Mouse (Mus musculus): ENCODE data around the gene Nfasc. TPM values are rescaled to one million over a fixed set of nuclear protein-coding genes. Genes with fewer than 3 reads are reported as not detected.
A peak's percentile ranks its signal among the peaks of the same experiment; 100 is the strongest.

Nfasc gene
- polyA plus RNA-seq, 1 experiment from 2014 or later = 31.9 TPM

GRCm38 (mm10) chr1:132571613-132572012 lies 170.0 kb downstream of the Nfasc start:
- H3K36me3 ChIP-seq (replicated peaks) = no peaks in the 10 kb centered on the region
- no peak overlapping the region for H3K27ac ChIP-seq
- no peaks in the 10 kb centered on the region for H3K9me3 ChIP-seq
- H3K27me3 ChIP-seq = 0 out of 2 replicates have a peak, but pooled peaks cover 4% of the 10 kb centered on the region
- H3K4me2 ChIP-seq = no peak overlapping the region
- H3K4me1 ChIP-seq = peaks cover 5% of the 10 kb centered on the region; the same call in 1 of the 2 replicates
- ATAC-seq (ENCODE audit: low FRiP score) = no peak
- H3K9ac ChIP-seq = no peak overlapping the region
- 93% methylated on average over 1 of the region's 1 CpGs for WGBS
- no peak overlapping the region for H3K4me3 ChIP-seq (replicated peaks)

- no peak for ATAC-seq (ENCODE audit: low FRiP score)
- no peak overlapping the region for H3K4me2 ChIP-seq
- H3K9me3 ChIP-seq = no peaks in the 10 kb centered on the region
- no peaks in the 10 kb centered on the region for H3K36me3 ChIP-seq (replicated peaks)
- no peak overlapping the region for H3K4me3 ChIP-seq (replicated peaks)
- 0 out of 2 replicates have a peak, but pooled peaks cover 4% of the 10 kb centered on the region for H3K27me3 ChIP-seq
- H3K9ac ChIP-seq = no peak overlapping the region
- WGBS = 94% methylated on average over 8 of the region's 8 CpGs
- no peak overlapping the region for H3K27ac ChIP-seq
- H3K4me1 ChIP-seq = peaks cover 5% of the 10 kb centered on the region; the same call in 1 of the 2 replicates
Observed at GRCm38 (mm10) chr1:132570906-132571305, 170.7 kb downstream of the Nfasc start.

- H3K27me3 ChIP-seq = 0 out of 2 replicates have a peak, but pooled peaks cover 4% of the 10 kb centered on the region
- 96% methylated on average over 15 of the region's 15 CpGs for WGBS
- no peak overlapping the region for H3K9ac ChIP-seq
- H3K4me1 ChIP-seq = peaks cover 7% of the 10 kb centered on the region; the same call in 1 of the 2 replicates
- no peak for ATAC-seq (ENCODE audit: low FRiP score)
- H3K27ac ChIP-seq = peak overlapping the region; percentile 73
- H3K36me3 ChIP-seq (replicated peaks) = no peaks in the 10 kb centered on the region
- H3K9me3 ChIP-seq = no peaks in the 10 kb centered on the region
- H3K4me2 ChIP-seq = no peak overlapping the region
- no peak overlapping the region for H3K4me3 ChIP-seq (replicated peaks)
Observed at GRCm38 (mm10) chr1:132570068-132570780, 171.4 kb downstream of the Nfasc start.

GRCm38 (mm10) chr1:132569516-132569915 lies 172.1 kb downstream of the Nfasc start:
- H3K27me3 ChIP-seq = 0 out of 2 replicates have a peak, but pooled peaks cover 4% of the 10 kb centered on the region
- no peaks in the 10 kb centered on the region for H3K9me3 ChIP-seq
- no peak for ATAC-seq (ENCODE audit: low FRiP score)
- WGBS = 85% methylated on average over 9 of the region's 9 CpGs
- H3K36me3 ChIP-seq (replicated peaks) = no peaks in the 10 kb centered on the region
- peaks cover 12% of the 10 kb centered on the region for H3K4me1 ChIP-seq
- peak overlapping the region; percentile 73; the same call in 1 of the 2 replicates for H3K27ac ChIP-seq
- H3K9ac ChIP-seq = no peak overlapping the region
- H3K4me2 ChIP-seq = no peak overlapping the region
- no peak overlapping the region for H3K4me3 ChIP-seq (replicated peaks)

GRCm38 (mm10) chr1:132567336-132568125 lies 174.1 kb downstream of the Nfasc start:
- peaks cover 17% of the 10 kb centered on the region for H3K4me1 ChIP-seq
- peak overlapping the region; percentile 8; the same call in 1 of the 2 replicates for H3K9ac ChIP-seq
- H3K36me3 ChIP-seq (replicated peaks) = no peaks in the 10 kb centered on the region
- H3K27ac ChIP-seq = no peak overlapping the region
- H3K4me2 ChIP-seq = no peak overlapping the region
- H3K27me3 ChIP-seq = 0 out of 2 replicates have a peak, but pooled peaks cover 4% of the 10 kb centered on the region
- no peaks in the 10 kb centered on the region for H3K9me3 ChIP-seq
- no peak for ATAC-seq (ENCODE audit: low FRiP score)
- WGBS = 87% methylated on average over 11 of the region's 11 CpGs
- H3K4me3 ChIP-seq (replicated peaks) = no peak overlapping the region

GRCm38 (mm10) chr1:132565766-132566165 lies 175.8 kb downstream of the Nfasc start:
- Histone ChIP-seq H3K4me1 (peaks cover 34% of the 10 kb centered on the region), H3K4me2 (no peak overlapping the region), H3K27ac (0 out of 2 replicates have a peak overlapping the region, but pooled peaks have one; percentile 2), H3K9ac (no peak overlapping the region), H3K4me3 (replicated peaks) (no peak overlapping the region), H3K9me3 (no peaks in the 10 kb centered on the region), H3K36me3 (replicated peaks) (no peaks in the 10 kb centered on the region), H3K27me3 (0 out of 2 replicates have a peak, but pooled peaks cover 4% of the 10 kb centered on the region)
- WGBS = 84% methylated on average over 7 of the region's 7 CpGs
- no peak for ATAC-seq (ENCODE audit: low FRiP score)

GRCm38 (mm10) chr1:132564946-132565345 lies 176.7 kb downstream of the Nfasc start:
- Histone ChIP-seq H3K4me2 (no peak overlapping the region), H3K9me3 (no peaks in the 10 kb centered on the region), H3K27me3 (0 out of 2 replicates have a peak, but pooled peaks cover 4% of the 10 kb centered on the region), H3K4me3 (replicated peaks) (no peak overlapping the region), H3K36me3 (replicated peaks) (no peaks in the 10 kb centered on the region), H3K27ac (no peak overlapping the region), H3K9ac (no peak overlapping the region), H3K4me1 (peaks cover 33% of the 10 kb centered on the region)
- no peak for ATAC-seq (ENCODE audit: low FRiP score)
- WGBS = 43% methylated on average over 6 of the region's 6 CpGs

- Histone ChIP-seq H3K36me3 (replicated peaks) (no peaks in the 10 kb centered on the region), H3K9me3 (no peaks in the 10 kb centered on the region), H3K4me3 (replicated peaks) (no peak overlapping the region), H3K27me3 (no peaks in the 10 kb centered on the region), H3K27ac (peak overlapping the region; percentile 81), H3K4me2 (no peak overlapping the region), H3K4me1 (peaks cover 56% of the 10 kb centered on the region), H3K9ac (no peak overlapping the region)
- 23% methylated on average over 10 of the region's 10 CpGs for WGBS
- ATAC-seq (ENCODE audit: low FRiP score) = peak; percentile 74
Observed at GRCm38 (mm10) chr1:132562337-132562795, 179.2 kb downstream of the Nfasc start.

- Histone ChIP-seq H3K9me3 (no peaks in the 10 kb centered on the region), H3K27me3 (0 out of 2 replicates have a peak, but pooled peaks cover under 1% of the 10 kb centered on the region), H3K4me2 (no peak overlapping the region), H3K27ac (peak overlapping the region; percentile 81), H3K4me1 (peaks cover 57% of the 10 kb centered on the region), H3K4me3 (replicated peaks) (no peak overlapping the region), H3K36me3 (replicated peaks) (no peaks in the 10 kb centered on the region), H3K9ac (no peak overlapping the region)
- WGBS = 83% methylated on average over 8 of the region's 8 CpGs
- ATAC-seq (ENCODE audit: low FRiP score) = no peak
Observed at GRCm38 (mm10) chr1:132560907-132561700, 180.5 kb downstream of the Nfasc start.

- Histone ChIP-seq H3K4me1 (peaks cover 50% of the 10 kb centered on the region), H3K4me2 (no peak overlapping the region), H3K36me3 (replicated peaks) (no peaks in the 10 kb centered on the region), H3K27ac (peak overlapping the region; percentile 82), H3K9me3 (no peaks in the 10 kb centered on the region), H3K27me3 (0 out of 2 replicates have a peak, but pooled peaks cover 4% of the 10 kb centered on the region), H3K9ac (no peak overlapping the region), H3K4me3 (replicated peaks) (no peak overlapping the region)
- peak; percentile 39 for ATAC-seq (ENCODE audit: low FRiP score)
- WGBS = 12% methylated on average over 6 of the region's 6 CpGs
Observed at GRCm38 (mm10) chr1:132559045-132559444, 182.6 kb downstream of the Nfasc start.

GRCm38 (mm10) chr1:132557901-132558631 lies 183.5 kb downstream of the Nfasc start:
- Histone ChIP-seq H3K36me3 (replicated peaks) (no peaks in the 10 kb centered on the region), H3K9me3 (no peaks in the 10 kb centered on the region), H3K4me1 (peaks cover 50% of the 10 kb centered on the region), H3K4me2 (peak overlapping the region; percentile 8), H3K9ac (no peak overlapping the region), H3K4me3 (replicated peaks) (no peak overlapping the region), H3K27me3 (0 out of 2 replicates have a peak, but pooled peaks cover 4% of the 10 kb centered on the region), H3K27ac (peak overlapping the region; percentile 82)
- ATAC-seq (ENCODE audit: low FRiP score) = peak; percentile 58
- WGBS = 24% methylated on average over 9 of the region's 9 CpGs

All from forebrain, embryonic 12.5 days (tissue).